Mouse (Mus musculus) stomach, embryonic 16.5 days (tissue): ENCODE measurements around the gene Sgca. TPM values are rescaled to one million over a fixed set of nuclear protein-coding genes. Genes with fewer than 3 reads are reported as not detected.

Experiments
- ATAC-seq: fragments of 200-750 bp; cut with Nextera tagmentation; 2 replicates; pipeline ENCODE4 v1.8.0; 2017; ENCODE audit warnings: moderate number of reproducible peaks, moderate TSS enrichment; ENCODE audit not compliant: insufficient read depth, low FRiP score
- H3K27ac ChIP-seq: fragments of 300-500 bp; sonication (generic); 2 replicates; pipeline ENCODE4 v1.5.1; 2014; ENCODE audit warnings: low read length
- H3K27me3 ChIP-seq: fragments of 300-500 bp; sonication (generic); 2 replicates; pipeline ENCODE4 v1.6.1; 2014; ENCODE audit warnings: low read length, control low read depth, mixed read lengths; ENCODE audit not compliant: control insufficient read depth, insufficient read depth
- H3K36me3 ChIP-seq: fragments of 300-500 bp; sonication (generic); 2 replicates; pipeline ENCODE4 v1.6.1; 2014; ENCODE audit warnings: low read length; ENCODE audit not compliant: control insufficient read depth, insufficient read depth
- H3K4me1 ChIP-seq: fragments of 300-500 bp; sonication (generic); 2 replicates; pipeline ENCODE4 v1.6.1; 2014; ENCODE audit warnings: low read length, control low read depth, mixed read lengths; ENCODE audit not compliant: control insufficient read depth, insufficient read depth
- H3K4me2 ChIP-seq: fragments of 300-500 bp; sonication (generic); 2 replicates; pipeline ENCODE4 v1.6.1; 2014; ENCODE audit warnings: low read depth, low read length, mixed read lengths
- H3K4me3 ChIP-seq: fragments of 300-500 bp; sonication (generic); replicated peaks from 2 replicates; pipeline ENCODE4 v1.5.1; 2014; ENCODE audit warnings: mild to moderate bottlenecking, low read length
- H3K9ac ChIP-seq: fragments of 300-500 bp; sonication (generic); 2 replicates; pipeline ENCODE4 v1.6.1; 2014; ENCODE audit warnings: low read length
- H3K9me3 ChIP-seq: fragments of 300-500 bp; sonication (generic); replicated peaks from 2 replicates; pipeline ENCODE4 v1.6.1; 2016; ENCODE audit warnings: low read length, control low read depth; ENCODE audit not compliant: control insufficient read depth
- WGBS: fragments of 180-500 bp; shearing (Covaris S2); extraction: QIAGEN DNeasy Blood & Tissue Kit; methylation state at CpG from one replicate; pipeline ENCODE4 v1.1.7; 2014; 5-methylcytosine and 5-hydroxymethylcytosine counted together
- polyA plus RNA-seq: library from polyadenylated mRNA; unstranded; fragments of >200 nt; fragmentation: Nextera tagmentation; extraction: Ambion mirVana; gene quantifications from 2 replicates; pipeline ENCODE4 v1.2.1, GENCODE M21; 2015

The Sgca gene
- polyA plus RNA-seq, 1 experiment from 2014 or later = 3.2 TPM

- peaks cover 18% of the 10 kb centered on the region; the same call in 1 of the 2 replicates for H3K36me3 ChIP-seq
- H3K4me3 ChIP-seq = no peak overlapping the region
- no peaks in the 10 kb centered on the region for H3K9me3 ChIP-seq
- H3K27ac ChIP-seq = peak overlapping the region; percentile 97
- no peak overlapping the region for H3K9ac ChIP-seq
- H3K4me1 ChIP-seq = peaks cover 13% of the 10 kb centered on the region; the same call in 1 of the 2 replicates
- H3K27me3 ChIP-seq = no peaks in the 10 kb centered on the region
- 32% methylated on average over 8 of the region's 8 CpGs for WGBS
- ATAC-seq = no peak
- peak overlapping the region; percentile 10; the same call in 1 of the 2 replicates for H3K4me2 ChIP-seq
These were observed 31.8 kb downstream of the Sgca start for GRCm38 (mm10) chr11:94944295-94944694.

- 64% methylated on average over 15 of the region's 15 CpGs for WGBS
- no peaks in the 10 kb centered on the region for H3K9me3 ChIP-seq
- H3K4me3 ChIP-seq = no peak overlapping the region
- peak overlapping the region; percentile 97 for H3K27ac ChIP-seq
- H3K27me3 ChIP-seq = no peaks in the 10 kb centered on the region
- ATAC-seq = no peak
- peaks cover 17% of the 10 kb centered on the region; the same call in 1 of the 2 replicates for H3K4me1 ChIP-seq
- H3K36me3 ChIP-seq = peaks cover 14% of the 10 kb centered on the region; the same call in 1 of the 2 replicates
- H3K4me2 ChIP-seq = peak overlapping the region; percentile 30; the same call in 1 of the 2 replicates
- 0 out of 2 replicates have a peak overlapping the region, but pooled peaks have one; percentile 26 for H3K9ac ChIP-seq
These were observed 33.1 kb downstream of the Sgca start for GRCm38 (mm10) chr11:94943054-94943453.

DNA sequence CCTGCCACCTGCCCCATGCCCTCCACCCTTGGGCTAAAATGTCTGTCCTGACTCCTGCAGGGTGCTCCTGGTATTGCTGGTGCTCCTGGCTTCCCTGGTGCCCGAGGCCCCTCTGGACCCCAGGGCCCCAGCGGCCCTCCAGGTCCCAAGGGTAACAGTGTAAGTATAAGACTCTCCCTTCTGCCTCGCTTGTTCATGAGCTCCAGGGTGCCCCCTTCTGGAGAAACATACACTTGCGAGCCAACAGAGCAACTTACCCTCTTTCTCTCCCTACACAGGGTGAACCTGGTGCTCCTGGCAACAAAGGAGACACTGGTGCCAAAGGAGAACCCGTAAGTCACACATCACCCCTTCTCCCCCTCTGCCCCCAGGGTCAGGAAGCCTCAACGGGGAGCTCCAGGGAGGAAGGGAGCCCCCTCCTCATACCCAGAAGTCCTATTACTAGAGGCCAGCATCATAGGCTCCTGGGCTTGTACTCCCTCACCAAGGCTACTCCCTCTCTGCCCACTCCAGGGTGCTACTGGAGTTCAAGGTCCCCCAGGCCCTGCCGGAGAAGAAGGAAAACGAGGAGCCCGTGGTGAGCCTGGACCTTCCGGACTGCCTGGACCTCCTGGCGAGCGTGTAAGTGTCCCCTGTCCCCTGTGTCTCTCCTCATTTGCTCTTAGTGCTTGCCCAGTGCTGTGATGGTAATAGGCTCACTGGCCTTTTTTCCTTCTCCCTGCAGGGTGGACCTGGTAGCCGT is 33.7 kb downstream of the Sgca start:
- H3K36me3 ChIP-seq = peaks cover 14% of the 10 kb centered on the region; the same call in 1 of the 2 replicates
- peaks cover 17% of the 10 kb centered on the region; the same call in 1 of the 2 replicates for H3K4me1 ChIP-seq
- ATAC-seq = no peak
- H3K4me3 ChIP-seq = peak overlapping the region; percentile 62; the same call in 1 of the 2 replicates
- no peaks in the 10 kb centered on the region for H3K9me3 ChIP-seq
- peak overlapping the region; percentile 30 for H3K4me2 ChIP-seq
- H3K9ac ChIP-seq = peak overlapping the region; percentile 86
- no peaks in the 10 kb centered on the region for H3K27me3 ChIP-seq
- 46% methylated on average over 13 of the region's 13 CpGs for whole genome bisulfite sequencing
- H3K27ac ChIP-seq = peak overlapping the region; percentile 97

DNA sequence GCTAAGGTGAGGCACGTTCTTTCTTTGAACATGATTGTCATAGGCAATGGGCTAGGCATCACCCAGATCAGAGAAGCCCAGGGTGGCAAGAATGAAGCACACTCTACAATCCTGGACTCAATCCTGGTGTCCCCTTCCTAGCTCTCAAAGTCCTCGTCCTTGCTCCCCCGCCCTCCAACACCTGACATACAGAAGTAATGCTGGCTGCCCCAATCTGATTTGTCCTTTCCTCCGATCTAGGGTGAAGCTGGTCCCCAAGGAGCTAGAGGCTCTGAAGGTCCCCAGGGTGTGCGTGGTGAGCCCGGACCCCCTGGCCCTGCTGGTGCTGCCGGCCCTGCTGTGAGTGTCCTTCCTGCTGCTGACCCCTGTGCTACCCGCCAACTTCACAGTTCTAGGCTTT is 34.4 kb downstream of the Sgca start:
- Histone ChIP-seq H3K9me3 (no peaks in the 10 kb centered on the region), H3K4me1 (peaks cover 17% of the 10 kb centered on the region; the same call in 1 of the 2 replicates), H3K4me2 (peak overlapping the region; percentile 70; the same call in 1 of the 2 replicates), H3K36me3 (peaks cover 9% of the 10 kb centered on the region; the same call in 1 of the 2 replicates), H3K9ac (peak overlapping the region; percentile 86; the same call in 1 of the 2 replicates), H3K27me3 (no peaks in the 10 kb centered on the region), H3K27ac (peak overlapping the region; percentile 97), H3K4me3 (peak overlapping the region; percentile 62)
- 78% methylated on average over 8 of the region's 8 CpGs for WGBS
- ATAC-seq = no peak

- Histone ChIP-seq H3K4me2 (peak overlapping the region; percentile 70), H3K27ac (peak overlapping the region; percentile 97), H3K9ac (peak overlapping the region; percentile 86), H3K4me1 (peaks cover 17% of the 10 kb centered on the region; the same call in 1 of the 2 replicates), H3K27me3 (no peaks in the 10 kb centered on the region; the same call in 1 of the 2 replicates), H3K36me3 (peaks cover 8% of the 10 kb centered on the region; the same call in 1 of the 2 replicates), H3K9me3 (no peaks in the 10 kb centered on the region), H3K4me3 (peak overlapping the region; percentile 62)
- ATAC-seq = no peak
- WGBS = 42% methylated on average over 9 of the region's 9 CpGs
These were observed 35.0 kb downstream of the Sgca start for GRCm38 (mm10) chr11:94941121-94941520.

- no peak for ATAC-seq
- peaks cover 6% of the 10 kb centered on the region; the same call in 1 of the 2 replicates for H3K36me3 ChIP-seq
- no peaks in the 10 kb centered on the region for H3K9me3 ChIP-seq
- peak overlapping the region; percentile 86 for H3K9ac ChIP-seq
- no peaks in the 10 kb centered on the region; the same call in 1 of the 2 replicates for H3K27me3 ChIP-seq
- 18% methylated on average over 4 of the region's 4 CpGs for WGBS
- peak overlapping the region; percentile 70 for H3K4me2 ChIP-seq
- H3K4me1 ChIP-seq = peaks cover 20% of the 10 kb centered on the region
- H3K27ac ChIP-seq = peak overlapping the region; percentile 97
- peak overlapping the region; percentile 62 for H3K4me3 ChIP-seq
These were observed 36.8 kb downstream of the Sgca start for GRCm38 (mm10) chr11:94939280-94939679.

DNA sequence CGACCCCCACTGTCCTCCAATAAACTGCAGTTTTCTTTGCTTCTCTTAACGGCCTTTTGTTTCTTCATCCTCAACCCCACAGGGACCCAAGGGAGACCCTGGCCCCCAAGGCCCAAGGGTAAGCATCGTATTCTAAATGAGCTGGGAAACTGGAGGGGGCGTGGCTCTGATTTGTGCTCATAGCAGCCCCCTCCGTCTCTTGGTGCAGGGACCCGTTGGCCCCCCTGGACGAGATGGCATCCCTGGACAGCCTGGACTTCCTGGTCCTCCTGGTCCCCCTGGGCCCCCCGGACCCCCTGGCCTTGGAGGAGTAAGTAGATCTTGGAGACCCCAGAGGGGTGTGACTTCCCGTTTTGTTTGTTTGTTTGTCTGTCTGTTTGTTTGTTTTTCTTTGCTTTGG is 37.8 kb downstream of the Sgca start:
- ATAC-seq = no peak
- peak overlapping the region; percentile 86 for H3K9ac ChIP-seq
- peak overlapping the region; percentile 70 for H3K4me2 ChIP-seq
- H3K9me3 ChIP-seq = no peaks in the 10 kb centered on the region
- H3K36me3 ChIP-seq = peaks cover 4% of the 10 kb centered on the region; the same call in 1 of the 2 replicates
- 17% methylated on average over 9 of the region's 9 CpGs for WGBS
- no peaks in the 10 kb centered on the region; the same call in 1 of the 2 replicates for H3K27me3 ChIP-seq
- H3K4me1 ChIP-seq = peaks cover 25% of the 10 kb centered on the region
- H3K27ac ChIP-seq = peak overlapping the region; percentile 97
- peak overlapping the region; percentile 62 for H3K4me3 ChIP-seq

DNA sequence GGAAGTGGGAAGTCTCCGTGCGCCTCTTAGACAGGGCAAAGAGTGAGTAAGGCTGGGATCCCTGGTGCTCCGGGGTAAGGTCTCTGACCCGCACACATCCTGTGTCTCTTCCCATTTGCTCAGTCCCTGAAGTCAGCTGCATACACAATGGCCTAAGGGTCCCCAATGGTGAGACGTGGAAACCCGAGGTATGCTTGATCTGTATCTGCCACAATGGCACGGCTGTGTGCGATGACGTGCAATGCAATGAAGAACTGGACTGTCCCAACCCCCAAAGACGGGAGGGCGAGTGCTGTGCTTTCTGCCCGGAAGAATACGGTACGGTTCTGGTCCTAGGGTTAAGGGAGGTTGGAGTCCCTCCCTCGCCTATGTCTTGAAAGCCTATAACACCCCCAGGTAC is 38.3 kb downstream of the Sgca start:
- Histone ChIP-seq H3K4me2 (peak overlapping the region; percentile 70), H3K4me1 (peaks cover 31% of the 10 kb centered on the region), H3K27me3 (no peaks in the 10 kb centered on the region; the same call in 1 of the 2 replicates), H3K4me3 (peak overlapping the region; percentile 62), H3K9me3 (no peaks in the 10 kb centered on the region), H3K36me3 (peaks cover 4% of the 10 kb centered on the region; the same call in 1 of the 2 replicates), H3K27ac (peak overlapping the region; percentile 97), H3K9ac (peak overlapping the region; percentile 86)
- ATAC-seq = no peak
- under 1% methylated on average over 15 of the region's 15 CpGs for WGBS

GRCm38 (mm10) chr11:94937335-94937781 is 38.8 kb downstream of the Sgca start:
- Histone ChIP-seq H3K27me3 (no peaks in the 10 kb centered on the region; the same call in 1 of the 2 replicates), H3K4me1 (peaks cover 31% of the 10 kb centered on the region), H3K27ac (peak overlapping the region; percentile 97), H3K9ac (peak overlapping the region; percentile 86), H3K4me3 (peak overlapping the region; percentile 62), H3K4me2 (peak overlapping the region; percentile 70), H3K36me3 (peaks cover under 1% of the 10 kb centered on the region; the same call in 1 of the 2 replicates), H3K9me3 (no peaks in the 10 kb centered on the region)
- peak; percentile 61 for ATAC-seq
- under 1% methylated on average over 18 of the region's 18 CpGs for WGBS
